Mouse (Mus musculus) adrenal gland, postnatal 4 days (tissue): ENCODE measurements around the gene Iqca. TPM values are rescaled to one million over a fixed set of nuclear protein-coding genes. Genes with fewer than 3 reads are reported as not detected.

ENCODE experiments used
- total RNA-seq, 2 experiments: library from RNA; stranded (reverse); gene quantifications; 2 replicates each; pipeline ENCODE4 v1.2.3; 2021

Gene Iqca
- total RNA-seq, 2 experiments from 2014 or later: not detected

Other genes starting within 250 kb of the Iqca start
- gene Gbx2, start 222.2 kb downstream of the Iqca start, total RNA-seq: not detected
- under 1 TPM in 1 of 2 experiments, not detected in 1; 0.28 TPM for gene Asb18, start 138.7 kb downstream of the Iqca start, total RNA-seq
- gene Ackr3, start 50.6 kb upstream of the Iqca start, total RNA-seq: 10 to 100 TPM; 19.5 to 22.2 TPM